ENCODE assay signal across 40 mouse cellular contexts in genomic region chr17:54003522-54003921, GRCm38 (mm10). TPM values are rescaled to one million over a fixed set of nuclear protein-coding genes. Genes with fewer than 3 reads are reported as not detected.
A peak's percentile ranks its signal among the peaks of the same experiment; 100 is the strongest.
DNase-seq lines count a peak whose midpoint lies in the region; ATAC-seq and TF ChIP-seq lines count a peak whose summit lies in the region.
"Had no signal": no experiment of that assay in that cellular context is flagged by ENCODE, and none has a peak within 500 bp of the region (broad histone marks: within the 10 kb centered on the region; RNA-seq: fewer than 3 reads in every experiment).

No protein-coding gene starts in this region.

- H3K27me3 ChIP-seq in C2C12 (ENCODE audit: control insufficient read depth, insufficient read depth, insufficient read length) = no peaks in the 10 kb centered on the region
- H3K27me3 ChIP-seq: heart, embryonic 12.5 days; hindbrain, embryonic 13.5 days; limb, embryonic 12.5 days; liver, embryonic 12.5 days; neural tube, embryonic 12.5 days; Patski had no signal

- peak; percentile 8 for DNase-seq in layer of hippocampus, adult 11-12 months (ENCODE audit: low spot score)
- no peak for DNase-seq in layer of hippocampus, adult 18-20 months (ENCODE audit: low spot score in 2 of 2)
- peak; percentile 13 for DNase-seq in 3T3-L1 (ENCODE audit: low read depth, low spot score)
- no peak for DNase-seq in cerebellum, postnatal 14 days
- DNase-seq in ovary, postnatal 36 days (ENCODE audit: low spot score) = no peak
- DNase-seq: adrenal gland, postnatal 10 days; cerebellum, adult 11-12 months; cerebellum, adult 9-11 months; gastrocnemius, postnatal 14 days; heart, postnatal 4 days; kidney, adult 8-10 months; kidney, postnatal 4 days; liver, postnatal 0 days; right cerebral cortex, postnatal 4 days; thymus, postnatal 36 days had no signal

- peak; percentile 87 for ATAC-seq in granulocyte monocyte progenitor cell, adult 5-6 weeks (replicated peaks; ENCODE audit: poor library complexity, severe bottlenecking)
- ATAC-seq: forebrain, embryonic 16.5 days; intestine, embryonic 16.5 days; liver, embryonic 12.5 days; liver, postnatal 0 days; midbrain, embryonic 16.5 days; Patski had no signal

- no peaks in the 10 kb centered on the region for H3K36me3 ChIP-seq in C2C12 (ENCODE audit: control insufficient read depth, insufficient read depth)
- H3K36me3 ChIP-seq: heart, embryonic 12.5 days; hindbrain, embryonic 13.5 days; limb, embryonic 12.5 days; liver, embryonic 12.5 days; midbrain, embryonic 10.5 days; neural tube, embryonic 12.5 days had no signal

- no peak for TF ChIP-seq CTCF in C2C12 (IDR thresholded peaks at IDR 0.05; ENCODE audit: control insufficient read depth, insufficient read depth, insufficient read length)

- no peaks in the 10 kb centered on the region for H3K79me3 ChIP-seq in C2C12 (ENCODE audit: low read depth)

- H3K4me3 ChIP-seq in C2C12 (ENCODE audit: insufficient read depth, poor library complexity, severe bottlenecking) = no peak overlapping the region
- H3K4me3 ChIP-seq: erythroblast, embryonic 14.5 days; heart, embryonic 12.5 days; hindbrain, embryonic 13.5 days; left cerebral cortex, adult 2 months; limb, embryonic 12.5 days; liver, embryonic 12.5 days; midbrain, embryonic 10.5 days; neural tube, embryonic 12.5 days had no signal

- H3K79me2 ChIP-seq in C2C12 (ENCODE audit: control insufficient read depth, insufficient read depth) = no peaks in the 10 kb centered on the region

- H3ac ChIP-seq in C2C12 (ENCODE audit: control insufficient read depth, insufficient read length, low read depth) = no peak overlapping the region

TF ChIP-seq in C2C12, 6 proteins besides CTCF, POLR2A, EP300 and RAD21:
- TF ChIP-seq CEBPB (IDR thresholded peaks at IDR 0.05; ENCODE audit: low read depth) (no peak), USF1 (IDR thresholded peaks at IDR 0.05; ENCODE audit: low read depth) (peak; percentile 78)

RNA-seq across cellular contexts. Expression of gene Sult1c1, which starts 13.0 kb away (rescaled TPM):
- total RNA-seq in layer of hippocampus, adult 18-20 months (2021) = not detected
- not detected for polyA plus RNA-seq in C2C12 (2012; fragmentation: generic; extraction: Trizol)
- total RNA-seq in granulocyte monocyte progenitor cell, adult 5-6 weeks (2014; fragmentation: Nextera tagmentation) = not detected in 2 replicates
- total RNA-seq in granulocyte monocyte progenitor cell, adult 5-6 weeks (2017) = not detected in 2 replicates
- total RNA-seq: adrenal gland, postnatal 10 days; gastrocnemius, postnatal 14 days; heart, postnatal 4 days; layer of hippocampus, postnatal 10 days; left cerebral cortex, adult 2 months; left cerebral cortex, postnatal 25 days; MEL had no signal
- polyA plus RNA-seq: cortical plate, adult 2 months; erythroblast, embryonic 14.5 days; forebrain, embryonic 16.5 days; heart, embryonic 12.5 days; heart, postnatal 0 days; hindbrain, embryonic 13.5 days; intestine, embryonic 16.5 days; kidney, postnatal 0 days; limb, embryonic 12.5 days; liver, embryonic 12.5 days; liver, postnatal 0 days; lung, embryonic 16.5 days; macrophage; midbrain, embryonic 10.5 days; midbrain, embryonic 16.5 days; neural tube, embryonic 12.5 days; Patski; spleen, adult 2 months; stomach, embryonic 14.5 days; testis, adult 2 months had no signal

Comparison
In these comparisons a context has a peak if more than half of its experiments do, and no peak if none do; other contexts are left out.
1. DNase-seq: peak in layer of hippocampus, adult 11-12 months (single experiment) and 3T3-L1 (single experiment); none in layer of hippocampus, adult 18-20 months (0 of 2), cerebellum, postnatal 14 days (0 of 2) and ovary, postnatal 36 days (single experiment).